Mouse (Mus musculus) stomach, embryonic 15.5 days (tissue): ENCODE results near the gene Hint1. TPM values are rescaled to one million over a fixed set of nuclear protein-coding genes. Genes with fewer than 3 reads are reported as not detected.

Experiments used
- ATAC-seq: fragments of 200-750 bp; cut with Nextera tagmentation; 2 replicates; pipeline ENCODE4 v1.8.0; 2017; ENCODE audit warnings: low read depth, moderate number of reproducible peaks, moderate TSS enrichment; ENCODE audit not compliant: insufficient read depth, low FRiP score
- H3K27ac ChIP-seq: fragments of 300-500 bp; sonication (generic); 2 replicates; pipeline ENCODE4 v1.5.1; 2015; ENCODE audit warnings: mild to moderate bottlenecking, inconsistent platforms
- H3K27me3 ChIP-seq: fragments of 300-500 bp; sonication (generic); replicated peaks from 2 replicates; pipeline ENCODE4 v1.6.1; 2015; ENCODE audit warnings: inconsistent platforms
- H3K36me3 ChIP-seq: fragments of 300-500 bp; sonication (generic); 2 replicates; pipeline ENCODE4 v1.6.1; 2015; ENCODE audit warnings: inconsistent platforms
- H3K4me1 ChIP-seq: fragments of 300-500 bp; sonication (generic); 2 replicates; pipeline ENCODE4 v1.6.1; 2015; ENCODE audit warnings: inconsistent platforms
- H3K4me2 ChIP-seq: fragments of 300-500 bp; sonication (generic); 2 replicates; pipeline ENCODE4 v1.6.1; 2015; ENCODE audit warnings: mild to moderate bottlenecking, inconsistent platforms
- H3K4me3 ChIP-seq: fragments of 300-500 bp; sonication (generic); replicated peaks from 2 replicates; pipeline ENCODE4 v1.5.1; 2015; ENCODE audit warnings: inconsistent platforms
- H3K9ac ChIP-seq: fragments of 300-500 bp; sonication (generic); 2 replicates; pipeline ENCODE4 v1.6.1; 2015; ENCODE audit warnings: inconsistent platforms
- H3K9me3 ChIP-seq: fragments of 300-500 bp; sonication (generic); 2 replicates; pipeline ENCODE4 v1.6.1; 2016; ENCODE audit warnings: inconsistent platforms
- WGBS: fragments of 180-500 bp; shearing (Covaris S2); methylation state at CpG from one replicate; pipeline ENCODE4 v1.1.7; 2015; 5-methylcytosine and 5-hydroxymethylcytosine counted together
- polyA plus RNA-seq: library from polyadenylated mRNA; unstranded; fragments of >200 nt; fragmentation: Nextera tagmentation; extraction: Ambion mirVana; gene quantifications from 2 replicates; pipeline ENCODE4 v1.2.1, GENCODE M21; 2015

Gene Hint1
- polyA plus RNA-seq, 1 experiment from 2014 or later, result 602 TPM

- Histone ChIP-seq H3K4me3 (no peak overlapping the region), H3K27ac (peak overlapping the region; percentile 40; the same call in 1 of the 2 replicates), H3K4me1 (peaks cover 13% of the 10 kb centered on the region; the same call in 1 of the 2 replicates), H3K9me3 (no peaks in the 10 kb centered on the region), H3K27me3 (no peaks in the 10 kb centered on the region), H3K4me2 (peak overlapping the region; percentile 85), H3K9ac (no peak overlapping the region), H3K36me3 (no peaks in the 10 kb centered on the region)
- ATAC-seq, result peak; percentile 65; the same call in 1 of the 2 replicates
- WGBS, result 33% methylated on average over 4 of the region's 4 CpGs
Measured at GRCm38 (mm10) chr11:54903940-54904706, 37.9 kb downstream of the Hint1 start.

- Histone ChIP-seq H3K4me3 (no peak overlapping the region), H3K9me3 (no peaks in the 10 kb centered on the region), H3K27ac (no peak overlapping the region), H3K9ac (no peak overlapping the region), H3K4me2 (no peak overlapping the region), H3K4me1 (peaks cover 13% of the 10 kb centered on the region; the same call in 1 of the 2 replicates), H3K27me3 (no peaks in the 10 kb centered on the region), H3K36me3 (peaks cover 3% of the 10 kb centered on the region; the same call in 1 of the 2 replicates)
- no peak for ATAC-seq
- 84% methylated on average over 3 of the region's 3 CpGs for WGBS
Measured at GRCm38 (mm10) chr11:54905086-54905485, 38.9 kb downstream of the Hint1 start.

DNA sequence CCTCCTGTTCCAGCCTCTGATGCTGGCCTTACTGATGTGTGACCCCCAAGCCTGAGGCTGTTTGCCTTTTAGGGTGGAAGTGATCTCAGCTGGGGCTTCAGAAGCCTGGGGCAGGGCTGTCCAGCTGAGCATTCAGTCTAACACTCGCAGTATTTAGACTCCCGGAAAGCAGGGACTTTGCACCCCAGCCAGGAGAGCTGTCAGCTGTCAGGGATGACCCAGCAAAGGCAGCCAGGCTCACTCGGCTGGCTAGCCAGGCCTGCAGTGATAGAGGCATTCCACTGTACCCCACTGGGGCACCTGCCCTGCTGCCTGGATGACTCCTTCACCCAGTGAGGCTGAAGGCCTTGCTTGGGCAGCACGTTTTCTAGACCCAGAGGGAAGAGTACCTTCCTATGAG lies 39.7 kb downstream of the Hint1 start:
- Histone ChIP-seq H3K27me3 (no peaks in the 10 kb centered on the region), H3K4me3 (no peak overlapping the region), H3K27ac (no peak overlapping the region), H3K4me2 (no peak overlapping the region), H3K9ac (no peak overlapping the region), H3K9me3 (no peaks in the 10 kb centered on the region), H3K4me1 (peaks cover 13% of the 10 kb centered on the region; the same call in 1 of the 2 replicates), H3K36me3 (peaks cover 12% of the 10 kb centered on the region)
- 41% methylated on average over 4 of the region's 4 CpGs for WGBS
- ATAC-seq, result no peak

DNA sequence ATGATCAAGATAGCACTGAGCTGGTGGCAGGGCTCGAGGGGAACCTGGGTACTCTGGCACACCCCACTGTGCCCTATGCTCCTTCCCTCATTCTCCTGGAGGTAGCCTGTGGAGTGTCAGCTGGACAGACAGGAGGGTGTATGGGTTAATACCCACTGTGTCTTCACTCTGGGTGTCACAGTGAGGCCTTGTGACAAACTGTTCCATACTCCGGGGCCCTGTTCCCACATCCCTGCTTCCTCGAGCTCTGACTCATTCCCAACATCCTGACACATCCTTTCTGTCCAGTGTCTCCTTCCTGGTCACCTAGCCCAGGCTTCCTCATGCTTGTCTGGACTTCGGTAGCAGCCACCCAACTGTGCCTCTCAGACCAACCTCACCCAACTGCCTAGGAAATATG lies 40.3 kb downstream of the Hint1 start:
- 80% methylated on average over 4 of the region's 4 CpGs for WGBS
- no peaks in the 10 kb centered on the region for H3K27me3 ChIP-seq
- no peak for ATAC-seq
- no peaks in the 10 kb centered on the region for H3K9me3 ChIP-seq
- H3K36me3 ChIP-seq, result peaks cover 15% of the 10 kb centered on the region
- H3K4me3 ChIP-seq, result no peak overlapping the region
- H3K4me1 ChIP-seq, result peaks cover 13% of the 10 kb centered on the region; the same call in 1 of the 2 replicates
- no peak overlapping the region for H3K4me2 ChIP-seq
- H3K9ac ChIP-seq, result no peak overlapping the region
- H3K27ac ChIP-seq, result no peak overlapping the region

- ATAC-seq, result no peak
- no peaks in the 10 kb centered on the region for H3K27me3 ChIP-seq
- H3K9me3 ChIP-seq, result no peaks in the 10 kb centered on the region
- H3K27ac ChIP-seq, result no peak overlapping the region
- no peak overlapping the region for H3K4me3 ChIP-seq
- peaks cover 15% of the 10 kb centered on the region for H3K36me3 ChIP-seq
- H3K4me2 ChIP-seq, result no peak overlapping the region
- no peak overlapping the region for H3K9ac ChIP-seq
- peaks cover 13% of the 10 kb centered on the region; the same call in 1 of the 2 replicates for H3K4me1 ChIP-seq
- WGBS, result 84% methylated on average over 5 of the region's 5 CpGs
Measured at GRCm38 (mm10) chr11:54907259-54907658, 41.1 kb downstream of the Hint1 start.

DNA sequence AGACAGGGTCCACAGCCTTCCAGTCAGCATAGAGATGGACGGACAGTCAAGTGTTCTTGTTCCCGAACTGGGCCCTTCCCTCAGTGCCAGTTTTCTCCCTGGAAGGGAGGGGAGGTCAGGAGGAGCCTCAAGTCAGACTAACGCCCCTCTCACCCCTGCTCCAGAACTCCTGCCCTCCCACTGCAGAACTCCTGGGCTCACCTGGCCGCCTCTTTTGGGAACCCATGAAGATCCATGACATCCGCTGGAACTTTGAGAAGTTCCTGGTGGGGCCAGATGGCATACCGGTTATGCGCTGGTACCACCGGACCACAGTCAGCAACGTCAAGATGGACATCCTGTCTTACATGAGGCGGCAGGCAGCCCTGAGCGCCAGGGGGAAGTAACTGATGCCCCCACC lies 43.1 kb downstream of the Hint1 start:
- Histone ChIP-seq H3K27ac (no peak overlapping the region), H3K4me3 (no peak overlapping the region), H3K4me1 (0 out of 2 replicates have a peak, but pooled peaks cover 4% of the 10 kb centered on the region), H3K9ac (no peak overlapping the region), H3K36me3 (peaks cover 15% of the 10 kb centered on the region), H3K27me3 (no peaks in the 10 kb centered on the region), H3K4me2 (no peak overlapping the region), H3K9me3 (no peaks in the 10 kb centered on the region)
- WGBS, result 90% methylated on average over 11 of the region's 11 CpGs
- no peak for ATAC-seq

DNA sequence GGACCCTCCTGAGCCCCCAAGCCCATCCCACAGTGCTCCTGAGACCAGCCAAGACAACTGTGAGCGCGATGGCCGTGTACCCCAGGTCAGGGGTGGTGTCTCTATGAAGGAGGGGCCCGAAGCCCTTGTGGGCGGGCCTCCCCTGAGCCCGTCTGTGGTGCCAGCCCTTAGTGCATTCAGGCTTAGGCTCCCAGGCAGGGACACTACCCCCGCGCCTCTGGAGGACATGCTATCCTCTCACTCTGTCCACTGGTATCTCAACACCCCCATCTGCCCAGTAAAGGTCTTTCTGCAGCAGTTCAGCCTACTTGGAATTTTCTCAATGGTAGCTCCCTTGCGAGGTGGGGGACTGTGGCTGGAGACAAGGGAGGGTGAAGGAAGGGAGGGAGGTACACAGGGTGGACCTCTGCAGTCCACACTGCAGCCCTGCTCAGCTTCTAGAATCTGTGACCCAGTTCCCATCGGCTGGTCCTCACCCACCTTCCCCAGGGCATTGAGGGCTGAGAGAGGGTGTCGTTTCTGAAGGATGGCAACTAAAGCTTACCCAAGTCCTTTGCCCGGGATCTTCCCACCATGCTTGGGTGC lies 44.0 kb downstream of the Hint1 start:
- Histone ChIP-seq H3K27me3 (no peaks in the 10 kb centered on the region), H3K4me3 (no peak overlapping the region), H3K4me1 (no peaks in the 10 kb centered on the region), H3K9ac (no peak overlapping the region), H3K4me2 (no peak overlapping the region), H3K9me3 (no peaks in the 10 kb centered on the region), H3K36me3 (peaks cover 22% of the 10 kb centered on the region), H3K27ac (no peak overlapping the region)
- no peak for ATAC-seq
- WGBS, result 86% methylated on average over 12 of the region's 12 CpGs

DNA sequence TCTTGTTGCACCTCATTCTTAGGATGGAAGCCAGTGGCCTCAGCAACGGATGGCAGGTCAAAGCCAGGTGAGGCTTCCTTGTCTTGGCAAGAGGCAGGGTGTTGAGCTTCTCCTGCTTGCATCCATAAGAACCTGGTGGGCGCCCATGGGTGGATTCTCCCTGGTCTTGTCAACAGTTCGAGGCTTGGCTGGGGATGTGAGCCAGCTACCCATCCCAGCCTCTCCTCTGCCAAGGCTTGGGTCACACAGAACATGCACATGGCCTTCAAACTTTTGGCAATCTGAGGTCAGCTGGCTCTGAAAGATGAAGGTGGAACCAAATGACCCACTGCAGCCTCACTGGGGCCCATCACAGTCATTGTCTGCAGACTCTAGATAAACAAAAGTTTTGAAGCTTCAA lies 45.0 kb downstream of the Hint1 start:
- WGBS, result 95% methylated on average over 3 of the region's 3 CpGs
- no peak overlapping the region for H3K4me2 ChIP-seq
- ATAC-seq, result no peak

GRCm38 (mm10) chr11:54911671-54912502 lies 45.7 kb downstream of the Hint1 start:
- H3K27ac ChIP-seq, result no peak overlapping the region
- no peaks in the 10 kb centered on the region for H3K4me1 ChIP-seq
- no peak overlapping the region for H3K4me3 ChIP-seq
- H3K4me2 ChIP-seq, result no peak overlapping the region
- 68% methylated on average over 7 of the region's 7 CpGs for WGBS
- peaks cover 31% of the 10 kb centered on the region for H3K36me3 ChIP-seq
- no peak overlapping the region for H3K9ac ChIP-seq
- no peaks in the 10 kb centered on the region for H3K27me3 ChIP-seq
- ATAC-seq, result no peak
- no peaks in the 10 kb centered on the region for H3K9me3 ChIP-seq

More for the DNA sequence above, 45.0 kb downstream of the Hint1 start:
- no peak overlapping the region for H3K9ac ChIP-seq
- H3K9me3 ChIP-seq, result no peaks in the 10 kb centered on the region
- H3K36me3 ChIP-seq, result peaks cover 26% of the 10 kb centered on the region
- no peaks in the 10 kb centered on the region for H3K27me3 ChIP-seq
- no peaks in the 10 kb centered on the region for H3K4me1 ChIP-seq
- H3K4me3 ChIP-seq, result no peak overlapping the region
- no peak overlapping the region for H3K27ac ChIP-seq

DNA sequence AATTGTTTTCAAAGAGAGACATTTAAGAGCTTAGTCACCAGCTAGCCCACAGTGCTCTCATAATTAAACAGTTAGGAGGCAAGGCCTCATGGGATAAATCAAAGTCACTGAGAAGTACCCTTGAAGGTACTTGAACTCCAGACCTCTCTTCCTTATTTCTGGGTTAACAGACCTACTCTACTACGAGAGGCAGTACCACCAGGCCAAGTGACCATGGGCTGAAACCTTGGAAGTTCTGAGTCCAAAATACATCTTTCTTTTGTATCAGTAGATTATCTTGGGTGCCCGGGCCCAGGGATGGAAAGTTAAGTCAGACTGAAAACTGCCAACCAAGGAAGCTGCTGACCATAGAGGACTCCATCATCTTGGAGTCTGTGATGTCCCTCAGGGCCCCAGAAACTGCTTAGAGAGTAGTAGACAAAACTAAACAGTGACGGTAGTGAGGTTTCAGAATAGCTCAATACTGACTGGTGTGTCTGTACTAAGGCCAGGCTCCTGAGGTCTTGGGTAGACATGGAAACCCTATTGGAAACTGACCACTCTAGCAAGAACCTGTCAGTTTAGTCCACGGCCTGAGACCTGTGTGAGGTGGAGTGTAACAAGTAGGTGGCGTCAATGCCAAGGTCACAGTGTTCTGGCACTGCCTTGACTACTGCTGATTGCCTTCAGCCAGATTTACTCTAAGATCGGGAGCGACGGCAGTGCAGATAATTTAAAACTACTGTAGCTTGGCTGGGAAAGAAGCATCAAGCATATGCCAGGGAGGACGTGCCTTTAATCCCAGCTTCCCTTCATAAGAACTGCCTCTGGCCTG lies 46.5 kb downstream of the Hint1 start:
- WGBS, result 82% methylated on average over 9 of the region's 9 CpGs
- Histone ChIP-seq H3K27me3 (no peaks in the 10 kb centered on the region), H3K4me2 (no peak overlapping the region), H3K9me3 (no peaks in the 10 kb centered on the region), H3K9ac (no peak overlapping the region), H3K4me3 (no peak overlapping the region), H3K36me3 (peaks cover 39% of the 10 kb centered on the region), H3K27ac (no peak overlapping the region), H3K4me1 (no peaks in the 10 kb centered on the region)
- ATAC-seq, result no peak

- Histone ChIP-seq H3K27me3 (no peaks in the 10 kb centered on the region), H3K4me3 (no peak overlapping the region), H3K9me3 (no peaks in the 10 kb centered on the region), H3K27ac (no peak overlapping the region), H3K4me1 (no peaks in the 10 kb centered on the region), H3K9ac (no peak overlapping the region), H3K36me3 (peaks cover 51% of the 10 kb centered on the region), H3K4me2 (no peak overlapping the region)
- no peak for ATAC-seq
- WGBS, result 93% methylated on average over 5 of the region's 5 CpGs
Measured at GRCm38 (mm10) chr11:54913841-54914240, 47.7 kb downstream of the Hint1 start.
